Mouse (Mus musculus) myocyte (in vitro differentiated cells): ENCODE measurements around the gene Syncrip. TPM values are rescaled to one million over a fixed set of nuclear protein-coding genes. Genes with fewer than 3 reads are reported as not detected.
"Not testable (repeated sequence)": the region's sequence is repeated elsewhere in the genome, so short reads cannot be mapped to it uniquely, and the experiment has no call there.

ENCODE experiments used
- H3K27me3 ChIP-seq: one replicate; pipeline ENCODE4 v1.6.1; 2011; ENCODE audit not compliant: control insufficient read depth, insufficient read depth, insufficient read length
- H3K36me3 ChIP-seq: one replicate; pipeline ENCODE4 v1.6.1; 2011; ENCODE audit not compliant: control insufficient read depth, insufficient read depth
- H3K4me2 ChIP-seq: one replicate; pipeline ENCODE4 v1.6.1; 2011; ENCODE audit warnings: low read depth, control low read depth
- H3K4me3 ChIP-seq: one replicate; pipeline ENCODE4 v1.5.1; 2011; ENCODE audit warnings: mild to moderate bottlenecking, control low read depth, moderate library complexity
- H3K79me2 ChIP-seq: one replicate; pipeline ENCODE4 v1.6.1; 2011; ENCODE audit not compliant: control insufficient read depth, insufficient read depth
- H3ac ChIP-seq: one replicate; pipeline ENCODE4 v1.6.1; 2011; ENCODE audit not compliant: control insufficient read depth, insufficient read length
- CEBPB ChIP-seq: IDR thresholded peaks from 2 replicates; pipeline ENCODE4 v1.6.1; 2011; ENCODE audit warnings: mild to moderate bottlenecking, moderate library complexity; ENCODE audit not compliant: poor library complexity, insufficient read depth, severe bottlenecking
- E2F4 ChIP-seq: IDR thresholded peaks from one replicate; pipeline ENCODE4 v1.6.1; 2011; ENCODE audit warnings: mild to moderate bottlenecking, control low read depth, moderate library complexity; ENCODE audit not compliant: insufficient read depth
- MAX ChIP-seq: IDR thresholded peaks from one replicate; pipeline ENCODE4 v1.6.1; 2011; ENCODE audit warnings: low read depth, mild to moderate bottlenecking, control low read depth
- MYOD1 ChIP-seq, 3 experiments: IDR thresholded peaks; one replicate each; pipeline ENCODE4 v1.6.1; 2011; ENCODE audit warnings: control low read depth in 2 of 3, low read depth in 2 of 3, mild to moderate bottlenecking in 2 of 3, moderate library complexity in 1 of 3; ENCODE audit not compliant: insufficient read length in 2 of 3, control insufficient read depth in 1 of 3
- MYOG ChIP-seq, 3 experiments: IDR thresholded peaks; one replicate each; pipeline ENCODE4 v1.6.1; 2011; ENCODE audit warnings: control low read depth in 2 of 3, low read depth in 2 of 3, mild to moderate bottlenecking in 2 of 3; ENCODE audit not compliant: insufficient read length in 2 of 3, control insufficient read depth in 1 of 3, insufficient read depth in 1 of 3
- POLR2A ChIP-seq: IDR thresholded peaks from one replicate; pipeline ENCODE4 v1.6.1; 2011; ENCODE audit warnings: low read depth, mild to moderate bottlenecking, control low read depth, moderate library complexity; ENCODE audit not compliant: insufficient read length
- POLR2AphosphoS2 ChIP-seq: IDR thresholded peaks from one replicate; pipeline ENCODE4 v1.6.1; 2011; ENCODE audit warnings: low read depth, control low read depth; ENCODE audit not compliant: insufficient read length
- REST ChIP-seq: IDR thresholded peaks from one replicate; pipeline ENCODE4 v1.6.1; 2011; ENCODE audit warnings: mild to moderate bottlenecking, control low read depth, moderate library complexity; ENCODE audit not compliant: insufficient read depth, insufficient read length
- SRF ChIP-seq: IDR thresholded peaks from one replicate; pipeline ENCODE4 v1.6.1; 2011; ENCODE audit warnings: low read depth; ENCODE audit not compliant: control insufficient read depth, insufficient read length
- TCF12 ChIP-seq: IDR thresholded peaks from one replicate; pipeline ENCODE4 v1.6.1; 2011; ENCODE audit warnings: mild to moderate bottlenecking, control low read depth; ENCODE audit not compliant: poor library complexity, insufficient read depth, severe bottlenecking
- TCF3 ChIP-seq: IDR thresholded peaks from one replicate; pipeline ENCODE4 v1.6.1; 2011; ENCODE audit warnings: low read depth, control low read depth; ENCODE audit not compliant: insufficient read length
- USF1 ChIP-seq: IDR thresholded peaks from one replicate; pipeline ENCODE4 v1.6.1; 2011; ENCODE audit warnings: low read depth, mild to moderate bottlenecking, control low read depth, moderate library complexity
- polyA plus RNA-seq: library from polyadenylated mRNA; unstranded; fragments of >200 nt; fragmentation: generic; extraction: Trizol; gene quantifications from one replicate; pipeline ENCODE4 v1.2.1, GENCODE M21; 2012; ENCODE audit warnings: missing spikeins

The Syncrip gene
- 41.8 TPM for polyA plus RNA-seq

- H3K27me3 ChIP-seq = not testable (repeated sequence)
- H3ac ChIP-seq = peak within 1 kb of the TSS; percentile 97
- H3K36me3 ChIP-seq = peaks cover 22% of the 10 kb centered on the region
- peak within 1 kb of the TSS; percentile 80 for H3K4me3 ChIP-seq
- H3K79me2 ChIP-seq = peaks cover 41% of the 10 kb centered on the region
- TF ChIP-seq E2F4 (peak; percentile 5), POLR2A (peak; percentile 59), POLR2AphosphoS2 (peak; percentile 20)
- H3K4me2 ChIP-seq = peak within 1 kb of the TSS; percentile 81
These were observed at the start of gene Syncrip for GRCm38 (mm10) chr9:88482230-88482828. Gene Syncrip (minus strand): TSS chr9:88482574.

GRCm38 (mm10) chr9:88529979-88530580 is 47.7 kb upstream of the Syncrip start:
- Histone ChIP-seq H3K36me3 (no peaks in the 10 kb centered on the region), H3K4me3 (no peak overlapping the region), H3ac (no peak overlapping the region), H3K79me2 (no peaks in the 10 kb centered on the region), H3K27me3 (no peaks in the 10 kb centered on the region), H3K4me2 (peak overlapping the region; percentile 10)
- TF ChIP-seq TCF12 (no peak), USF1 (no peak), CEBPB (no peak), MAX (no peak), SRF (no peak), POLR2AphosphoS2 (no peak), TCF3 (no peak), REST (no peak), MYOD1 (IDR thresholded peaks at IDR 0.05; ENCODE audit: control insufficient read depth in 1 of 3, insufficient read length in 2 of 3, low read depth in 2 of 3) (no peak), POLR2A (no peak), E2F4 (no peak), MYOG (IDR thresholded peaks at IDR 0.05; ENCODE audit: control insufficient read depth in 1 of 3, insufficient read depth in 1 of 3, insufficient read length in 2 of 3, low read depth in 2 of 3) (no peak)

GRCm38 (mm10) chr9:88529571-88529970 is 47.2 kb upstream of the Syncrip start:
- no peaks in the 10 kb centered on the region for H3K79me2 ChIP-seq
- TF ChIP-seq TCF3 = no peak
- no peak for TF ChIP-seq MYOG (IDR thresholded peaks at IDR 0.05; ENCODE audit: control insufficient read depth in 1 of 3, insufficient read depth in 1 of 3, insufficient read length in 2 of 3, low read depth in 2 of 3)
- TF ChIP-seq MAX = no peak
- no peak for TF ChIP-seq MYOD1 (IDR thresholded peaks at IDR 0.05; ENCODE audit: control insufficient read depth in 1 of 3, insufficient read length in 2 of 3, low read depth in 2 of 3)
- no peak for TF ChIP-seq TCF12
- TF ChIP-seq POLR2AphosphoS2 = no peak
- TF ChIP-seq USF1 = no peak

GRCm38 (mm10) chr9:88528736-88529135 is 46.4 kb upstream of the Syncrip start:
- no peak for TF ChIP-seq MYOG (IDR thresholded peaks at IDR 0.05; ENCODE audit: control insufficient read depth in 1 of 3, insufficient read depth in 1 of 3, insufficient read length in 2 of 3, low read depth in 2 of 3)
- TF ChIP-seq CEBPB = no peak
- TF ChIP-seq TCF3 = no peak
- no peak for TF ChIP-seq POLR2A
- TF ChIP-seq SRF = no peak
- TF ChIP-seq POLR2AphosphoS2 = no peak
- no peak for TF ChIP-seq TCF12
- no peak for TF ChIP-seq REST
- no peak for TF ChIP-seq E2F4
- TF ChIP-seq MYOD1 (IDR thresholded peaks at IDR 0.05; ENCODE audit: control insufficient read depth in 1 of 3, insufficient read length in 2 of 3, low read depth in 2 of 3) = no peak
- TF ChIP-seq USF1 = no peak
- TF ChIP-seq MAX = no peak
- Histone ChIP-seq H3ac (no peak overlapping the region), H3K27me3 (no peaks in the 10 kb centered on the region), H3K4me3 (no peak overlapping the region), H3K79me2 (no peaks in the 10 kb centered on the region), H3K36me3 (no peaks in the 10 kb centered on the region), H3K4me2 (no peak overlapping the region)

More at GRCm38 (mm10) chr9:88529571-88529970, 47.2 kb upstream of the Syncrip start:
- Histone ChIP-seq H3K4me2 (peak overlapping the region; percentile 10), H3K36me3 (no peaks in the 10 kb centered on the region), H3ac (no peak overlapping the region), H3K4me3 (no peak overlapping the region), H3K27me3 (no peaks in the 10 kb centered on the region)

GRCm38 (mm10) chr9:88527956-88528355 is 45.6 kb upstream of the Syncrip start:
- H3ac ChIP-seq = no peak overlapping the region
- H3K4me2 ChIP-seq = no peak overlapping the region
- no peak overlapping the region for H3K4me3 ChIP-seq
- H3K36me3 ChIP-seq = no peaks in the 10 kb centered on the region
- no peak for TF ChIP-seq MYOG (IDR thresholded peaks at IDR 0.05; ENCODE audit: control insufficient read depth in 1 of 3, insufficient read depth in 1 of 3, insufficient read length in 2 of 3, low read depth in 2 of 3)
- H3K79me2 ChIP-seq = no peaks in the 10 kb centered on the region
- H3K27me3 ChIP-seq = no peaks in the 10 kb centered on the region
